Mouse (Mus musculus): ENCODE measurements around the gene Zfp704.

GRCm38 (mm10) chr3:9537889-9538288 lies 72.0 kb downstream of the Zfp704 start:
- TF ChIP-seq TCF12 (IDR thresholded peaks at IDR 0.05; ENCODE audit: insufficient read depth, poor library complexity, severe bottlenecking) (no peak), SRF (IDR thresholded peaks at IDR 0.05; ENCODE audit: control insufficient read depth, insufficient read length, low read depth) (no peak), MYOD1 (IDR thresholded peaks at IDR 0.05; ENCODE audit: control insufficient read depth in 1 of 3, insufficient read length in 2 of 3, low read depth in 2 of 3) (no peak), POLR2A (IDR thresholded peaks at IDR 0.05; ENCODE audit: insufficient read length, low read depth) (no peak), E2F4 (IDR thresholded peaks at IDR 0.05; ENCODE audit: insufficient read depth) (no peak), USF1 (IDR thresholded peaks at IDR 0.05; ENCODE audit: low read depth) (no peak), POLR2AphosphoS2 (IDR thresholded peaks at IDR 0.05; ENCODE audit: insufficient read length, low read depth) (no peak), MAX (IDR thresholded peaks at IDR 0.05; ENCODE audit: low read depth) (no peak), MYOG (IDR thresholded peaks at IDR 0.05; ENCODE audit: control insufficient read depth in 1 of 3, insufficient read depth in 1 of 3, insufficient read length in 2 of 3, low read depth in 2 of 3) (no peak)
